ENCODE assay signal across 8 mouse cellular contexts in genomic region chr5:125058267-125058668, GRCm38 (mm10). TPM values are rescaled to one million over a fixed set of nuclear protein-coding genes. Genes with fewer than 3 reads are reported as not detected.
DNase-seq lines count a peak whose midpoint lies in the region; ATAC-seq and TF ChIP-seq lines count a peak whose summit lies in the region.

No protein-coding gene starts in this region.

- H3K27me3 ChIP-seq in hindbrain, embryonic 14.5 days (ENCODE audit: control insufficient read depth, insufficient read depth, low read length) = no peaks in the 10 kb centered on the region
- no peaks in the 10 kb centered on the region for H3K27me3 ChIP-seq in lung, postnatal 0 days (replicated peaks; ENCODE audit: insufficient read depth, low read length)

- H3K27ac ChIP-seq in hindbrain, embryonic 14.5 days = peak overlapping the region; percentile 72
- peak overlapping the region; percentile 93 for H3K27ac ChIP-seq in lung, postnatal 0 days (ENCODE audit: low read length)

- peak overlapping the region; percentile 27 for H3K4me3 ChIP-seq in hindbrain, embryonic 14.5 days (replicated peaks; ENCODE audit: low read length)
- H3K4me3 ChIP-seq in lung, postnatal 0 days (ENCODE audit: low read depth, low read length) = peak overlapping the region; percentile 38

- H3K9me3 ChIP-seq in hindbrain, embryonic 14.5 days (ENCODE audit: control insufficient read depth, low read length) = no peaks in the 10 kb centered on the region
- no peaks in the 10 kb centered on the region for H3K9me3 ChIP-seq in lung, postnatal 0 days (ENCODE audit: low read length)

- H3K9ac ChIP-seq in hindbrain, embryonic 14.5 days = peak overlapping the region; percentile 56
- H3K9ac ChIP-seq in lung, postnatal 0 days (replicated peaks; ENCODE audit: low read depth) = peak overlapping the region; percentile 39

- 1% methylated on average over 20 of the region's 29 CpGs for WGBS in hindbrain, embryonic 14.5 days
- WGBS in lung, postnatal 0 days = 3% methylated on average over 18 of the region's 29 CpGs

- peak overlapping the region; percentile 63 for H3K4me2 ChIP-seq in hindbrain, embryonic 14.5 days (replicated peaks)
- H3K4me2 ChIP-seq in lung, postnatal 0 days (replicated peaks; ENCODE audit: low read depth, low read length) = peak overlapping the region; percentile 52

- H3K4me1 ChIP-seq in hindbrain, embryonic 14.5 days (replicated peaks; ENCODE audit: control insufficient read depth, insufficient read depth, low read length) = peaks cover 46% of the 10 kb centered on the region
- H3K4me1 ChIP-seq in lung, postnatal 0 days (ENCODE audit: insufficient read depth, low read depth, low read length) = peaks cover 49% of the 10 kb centered on the region

- peak; percentile 56 for ATAC-seq in hindbrain, embryonic 14.5 days (ENCODE audit: low FRiP score)
- peak; percentile 63 for ATAC-seq in lung, postnatal 0 days

- TF ChIP-seq EP300 in lung, postnatal 0 days (IDR thresholded peaks at IDR 0.05) = no peak

- TF ChIP-seq CTCF in lung, postnatal 0 days (IDR thresholded peaks at IDR 0.05) = no peak

- DNase-seq in adrenal gland, adult (ENCODE audit: inconsistent age in 2 of 2, low spot score in 1 of 2) = peak; percentile 89 to 94
- DNase-seq in cerebellum, postnatal 10 days = peak; percentile 90 to 92
- DNase-seq in gastrocnemius, adult 8-10 months (ENCODE audit: low spot score in 2 of 2) = peak; percentile 69 to 81
- DNase-seq in hindbrain, embryonic 14.5 days (ENCODE audit: low spot score) = peak; percentile 41
- DNase-seq in left cerebral cortex, adult 11 months (ENCODE audit: low spot score) = peak; percentile 58
- peak; percentile 92 for DNase-seq in lung, postnatal 0 days (ENCODE audit: low spot score)
- DNase-seq in retina, embryonic 14.5 days (ENCODE audit: low spot score) = peak; percentile 52
- no peak for DNase-seq in c-Kit-positive CD71-positive TER-119-positive erythroid progenitor cells, embryonic 14.5 days (ENCODE audit: low spot score)

- H3K36me3 ChIP-seq in hindbrain, embryonic 14.5 days (replicated peaks; ENCODE audit: control insufficient read depth, insufficient read depth) = peaks cover 13% of the 10 kb centered on the region
- no peaks in the 10 kb centered on the region for H3K36me3 ChIP-seq in lung, postnatal 0 days (ENCODE audit: insufficient read depth, low read length)

RNA-seq across cellular contexts. Expression of gene Rflna, which starts 55.2 kb away (rescaled TPM):
- total RNA-seq in gastrocnemius, adult 8-10 months (2022) = under 1 TPM in 1 of 4 experiments, not detected in 3; 0.19 TPM
- 5.8 and 6.4 TPM in 2 replicates for polyA plus RNA-seq in hindbrain, embryonic 14.5 days (2014; fragmentation: Nextera tagmentation; extraction: Ambion mirVana)
- 15.6 and 17.1 TPM in 2 replicates for polyA plus RNA-seq in lung, postnatal 0 days (2015; fragmentation: Nextera tagmentation; extraction: Ambion mirVana)
